Mouse (Mus musculus): ENCODE data around the gene Gsk3a.

DNA sequence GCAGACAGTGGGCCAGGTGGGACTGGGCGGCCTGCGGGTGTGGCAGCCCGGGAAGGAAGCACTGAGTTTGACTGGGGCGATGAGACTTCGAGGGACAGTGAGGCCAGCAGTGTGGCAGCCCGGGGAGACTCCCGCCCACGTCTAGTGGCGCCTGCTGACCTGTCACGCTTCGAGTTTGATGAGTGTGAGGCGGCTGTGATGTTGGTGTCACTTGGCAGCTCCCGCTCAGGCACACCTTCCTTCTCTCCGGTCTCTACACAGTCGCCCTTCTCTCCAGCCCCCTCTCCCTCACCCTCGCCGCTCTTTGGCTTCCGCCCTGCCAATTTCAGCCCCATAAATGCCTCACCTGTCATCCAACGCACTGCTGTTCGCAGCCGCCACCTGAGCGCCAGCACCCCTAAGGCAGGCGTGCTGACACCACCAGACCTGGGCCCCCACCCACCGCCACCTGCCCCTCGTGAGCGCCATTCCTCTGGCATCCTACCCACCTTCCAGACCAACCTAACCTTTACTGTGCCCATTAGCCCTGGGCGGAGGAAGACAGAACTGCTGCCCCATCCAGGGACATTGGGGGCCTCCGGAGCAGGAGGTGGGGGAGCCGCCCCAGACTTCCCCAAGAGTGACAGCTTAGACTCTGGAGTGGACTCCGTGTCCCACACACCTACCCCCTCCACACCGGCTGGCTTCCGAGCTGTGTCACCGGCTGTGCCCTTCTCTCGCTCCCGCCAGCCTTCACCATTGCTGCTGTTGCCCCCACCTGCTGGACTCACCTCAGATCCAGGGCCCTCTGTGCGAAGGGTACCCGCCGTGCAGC, 35.0 kb upstream of the Gsk3a start:
- TF ChIP-seq POLR2A (IDR thresholded peaks at IDR 0.05; ENCODE audit: borderline replicate concordance, low read depth, low read length) = no peak
- TF ChIP-seq CTCF (IDR thresholded peaks at IDR 0.05; ENCODE audit: low read depth, low read length) = no peak
